Mouse (Mus musculus) CD4-positive, CD25-positive, alpha-beta regulatory T cell, adult 9 weeks (primary cell): ENCODE measurements around the gene Olfr1446. TPM values are rescaled to one million over a fixed set of nuclear protein-coding genes. Genes with fewer than 3 reads are reported as not detected.

ENCODE experiments used
- polyA plus RNA-seq: library from polyadenylated mRNA; unstranded; fragments of 100-300 nt; shearing (Covaris generic); gene quantifications from one replicate; pipeline ENCODE4 v1.2.1, GENCODE M21; 2017

Gene Olfr1446
- not detected for polyA plus RNA-seq

DNA sequence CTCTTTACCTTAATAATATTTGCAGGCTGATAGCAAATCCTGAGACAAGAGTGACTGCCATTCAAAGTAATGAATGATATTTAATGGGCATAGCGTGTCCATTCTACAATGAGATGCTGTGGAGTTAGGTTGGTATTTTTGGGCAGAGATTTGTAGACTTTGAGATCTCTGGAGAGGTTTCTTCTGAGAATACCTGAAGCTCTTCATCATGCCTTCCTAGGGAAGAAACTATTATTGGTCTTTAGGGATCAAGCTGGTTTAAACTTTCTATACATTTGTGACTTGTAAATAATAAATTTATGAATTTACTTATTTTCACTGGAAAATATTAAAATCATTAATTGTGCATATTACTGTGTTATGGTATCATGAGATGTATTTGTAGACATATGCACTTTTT, at the start of gene Olfr1446:
TSS of gene Olfr1446 (minus strand) at position 101 of the 400 bp plus-strand sequence.

DNA sequence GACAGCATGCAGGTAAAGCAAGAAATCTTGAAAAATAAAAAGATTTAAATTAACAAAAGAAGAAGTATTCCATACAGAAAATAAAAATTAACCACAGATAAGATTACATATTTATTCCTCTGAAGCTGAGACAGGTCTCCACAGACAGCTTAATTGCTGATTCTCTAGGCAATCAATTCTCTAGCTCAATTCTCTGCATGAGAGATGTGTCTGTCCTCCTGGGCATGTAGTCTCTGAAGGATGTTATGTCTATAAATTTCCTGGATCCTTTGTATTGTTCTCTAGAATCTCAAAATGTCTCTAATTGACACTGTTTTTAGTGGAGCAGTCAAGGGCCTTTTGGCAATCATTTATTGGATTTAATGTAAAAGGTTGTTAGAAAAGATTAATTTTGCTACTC, 37.2 kb upstream of the Olfr1446 start, which contains the start of gene Olfr1449:
TSS of gene Olfr1449 (plus strand) at position 301 of the 400 bp plus-strand sequence.

DNA sequence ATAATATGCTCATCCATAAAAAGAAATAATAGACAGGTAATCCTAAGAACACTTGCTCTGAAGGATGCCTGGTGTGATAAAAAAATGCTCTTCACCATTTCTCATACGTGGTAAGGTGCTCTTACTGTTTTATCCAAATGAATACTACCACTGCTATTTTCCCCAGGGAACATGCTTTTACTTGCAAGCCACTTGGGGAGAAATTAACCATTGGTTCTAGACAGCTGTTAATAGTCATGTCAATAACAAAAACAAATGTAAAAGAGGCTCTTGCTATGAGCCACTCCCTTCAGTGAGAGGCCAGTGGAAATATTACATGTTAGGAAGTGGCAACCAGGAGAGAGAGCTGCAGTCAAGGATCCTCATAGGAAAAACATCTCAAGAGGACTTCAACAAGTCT, 31.0 kb upstream of the Olfr1446 start, which contains the start of gene Olfr1448:
TSS of gene Olfr1448 (minus strand) at position 101 of the 400 bp plus-strand sequence.

DNA sequence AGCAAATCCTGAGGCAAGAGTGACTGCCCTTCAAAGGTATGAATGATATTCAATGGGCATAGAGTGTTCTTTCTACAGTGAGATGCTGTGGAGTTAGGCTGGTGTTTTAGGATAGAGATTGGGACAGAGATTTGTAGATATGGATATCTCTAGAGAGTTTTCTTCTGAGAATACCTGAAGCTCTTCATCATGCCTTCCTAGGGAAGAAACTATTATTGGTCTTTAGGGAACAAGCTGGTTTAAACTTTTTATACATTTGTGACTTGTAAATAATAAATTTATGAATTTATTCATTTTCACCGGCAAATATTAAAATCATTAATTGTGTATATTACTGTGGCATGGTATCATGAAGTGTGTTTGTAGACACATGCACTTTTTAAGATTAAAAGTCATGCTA, 10.3 kb upstream of the Olfr1446 start, which contains the start of gene Olfr1447:
TSS of gene Olfr1447 (minus strand) at position 101 of the 400 bp plus-strand sequence.

DNA sequence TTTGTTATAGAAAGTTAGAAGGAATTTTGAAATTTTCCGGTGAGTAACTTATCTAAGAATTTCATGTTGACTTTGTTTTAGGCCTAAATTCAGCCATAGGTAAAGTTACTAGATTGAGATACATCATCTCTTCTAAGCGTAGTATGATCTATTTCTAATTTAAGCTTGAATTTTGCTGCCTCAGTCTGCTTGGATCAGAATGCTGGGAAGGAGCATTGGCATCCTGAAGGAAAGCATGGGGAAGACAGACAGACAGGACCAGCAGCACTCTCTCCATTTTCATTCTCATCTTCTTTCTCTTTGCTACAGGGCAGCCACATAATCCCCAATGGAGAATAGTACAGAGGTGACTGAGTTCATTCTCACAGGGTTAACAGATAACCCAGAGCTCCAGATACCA, 9.8 kb downstream of the Olfr1446 start, which contains the start of gene Olfr1445:
TSS of gene Olfr1445 (plus strand) at position 301 of the 400 bp plus-strand sequence.

DNA sequence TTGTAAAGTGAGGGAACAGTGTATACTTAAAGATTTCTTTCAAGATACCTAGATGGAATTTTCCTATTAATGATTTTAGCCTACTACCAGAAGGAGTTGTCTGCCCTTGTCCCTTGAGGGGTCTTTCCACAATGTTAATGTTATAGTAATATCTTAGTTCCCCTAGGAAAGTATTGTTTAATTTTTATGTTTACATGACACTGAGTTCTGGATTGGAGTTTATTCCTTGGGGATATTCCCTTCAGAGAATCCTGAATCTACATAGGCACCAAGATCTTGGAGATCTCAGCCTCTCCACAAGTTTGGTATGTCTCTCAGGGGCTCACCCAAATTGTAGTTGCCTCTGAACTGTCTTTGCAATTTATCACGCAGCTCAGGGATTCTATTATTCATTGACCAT, 36.3 kb downstream of the Olfr1446 start, which contains the start of gene Olfr1444:
TSS of gene Olfr1444 (plus strand) at position 301 of the 400 bp plus-strand sequence.

DNA sequence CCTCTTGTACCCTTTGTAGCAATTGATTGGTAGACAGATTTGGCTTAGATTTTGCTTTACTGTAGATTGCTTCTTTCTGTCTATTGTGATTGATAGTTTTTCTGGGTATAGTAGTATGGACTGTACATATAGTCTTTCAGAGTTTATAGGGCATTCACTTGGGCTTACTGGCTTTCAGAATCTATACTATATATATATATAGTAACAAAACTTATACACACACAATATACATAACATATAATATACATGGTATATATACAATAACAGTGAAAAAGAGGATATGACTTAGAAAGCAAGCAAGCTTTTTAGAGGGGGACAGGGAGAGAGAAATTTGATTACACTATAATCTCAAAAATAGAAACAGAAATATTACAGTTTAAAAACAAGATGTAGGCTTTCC, 46.9 kb downstream of the Olfr1446 start, which contains the start of gene Gm5244:
TSS of gene Gm5244 (plus strand) at position 301 of the 400 bp plus-strand sequence.

Other genes with a start within 250 kb of the Olfr1446 start
- gene Olfr1442, start 223.1 kb downstream of the Olfr1446 start, polyA plus RNA-seq = not detected
- gene Olfr1443, start 215.4 kb downstream of the Olfr1446 start, polyA plus RNA-seq = not detected
- not detected for gene Keg1, start 197.7 kb downstream of the Olfr1446 start, polyA plus RNA-seq
- gene Cntf, start 127.9 kb downstream of the Olfr1446 start, polyA plus RNA-seq = 1.3 TPM
- 11.1 TPM for gene Zfp91, start 97.4 kb downstream of the Olfr1446 start, polyA plus RNA-seq
- gene Lpxn, start 97.3 kb downstream of the Olfr1446 start, polyA plus RNA-seq = 221 TPM
- not detected for gene Gm5244, start 46.8 kb downstream of the Olfr1446 start, polyA plus RNA-seq
- gene Olfr1444, start 36.2 kb downstream of the Olfr1446 start, polyA plus RNA-seq = 0.73 TPM
- not detected for gene Olfr1445, start 9.7 kb downstream of the Olfr1446 start, polyA plus RNA-seq
- not detected for gene Olfr1447, start 10.2 kb upstream of the Olfr1446 start, polyA plus RNA-seq
- gene Olfr1448, start 30.9 kb upstream of the Olfr1446 start, polyA plus RNA-seq = 0.19 TPM
- gene Olfr1449, start 37.3 kb upstream of the Olfr1446 start, polyA plus RNA-seq = not detected
- not detected for gene Olfr1450, start 56.7 kb upstream of the Olfr1446 start, polyA plus RNA-seq
- not detected for gene Olfr1451, start 101.5 kb upstream of the Olfr1446 start, polyA plus RNA-seq
- gene Olfr1453, start 134.8 kb upstream of the Olfr1446 start, polyA plus RNA-seq = not detected
- not detected for gene Olfr1454, start 167.1 kb upstream of the Olfr1446 start, polyA plus RNA-seq
- not detected for gene Olfr1457, start 204.4 kb upstream of the Olfr1446 start, polyA plus RNA-seq
- gene Olfr1458, start 213.3 kb upstream of the Olfr1446 start, polyA plus RNA-seq = not detected